Mouse (Mus musculus) myocyte (in vitro differentiated cells): Measurements from ENCODE around the gene Gm42417.

Experiments
- CEBPB ChIP-seq: IDR thresholded peaks from 2 replicates; pipeline ENCODE4 v1.6.1; 2011; ENCODE audit warnings: mild to moderate bottlenecking, moderate library complexity; ENCODE audit not compliant: poor library complexity, insufficient read depth, severe bottlenecking
- MYOD1 ChIP-seq, 3 experiments: IDR thresholded peaks; one replicate each; pipeline ENCODE4 v1.6.1; 2011; ENCODE audit warnings: control low read depth in 2 of 3, low read depth in 2 of 3, mild to moderate bottlenecking in 2 of 3, moderate library complexity in 1 of 3; ENCODE audit not compliant: insufficient read length in 2 of 3, control insufficient read depth in 1 of 3
- MYOG ChIP-seq, 3 experiments: IDR thresholded peaks; one replicate each; pipeline ENCODE4 v1.6.1; 2011; ENCODE audit warnings: control low read depth in 2 of 3, low read depth in 2 of 3, mild to moderate bottlenecking in 2 of 3; ENCODE audit not compliant: insufficient read length in 2 of 3, control insufficient read depth in 1 of 3, insufficient read depth in 1 of 3
- POLR2A ChIP-seq: IDR thresholded peaks from one replicate; pipeline ENCODE4 v1.6.1; 2011; ENCODE audit warnings: low read depth, mild to moderate bottlenecking, control low read depth, moderate library complexity; ENCODE audit not compliant: insufficient read length
- POLR2AphosphoS2 ChIP-seq: IDR thresholded peaks from one replicate; pipeline ENCODE4 v1.6.1; 2011; ENCODE audit warnings: low read depth, control low read depth; ENCODE audit not compliant: insufficient read length
- SRF ChIP-seq: IDR thresholded peaks from one replicate; pipeline ENCODE4 v1.6.1; 2011; ENCODE audit warnings: low read depth; ENCODE audit not compliant: control insufficient read depth, insufficient read length
- TCF12 ChIP-seq: IDR thresholded peaks from one replicate; pipeline ENCODE4 v1.6.1; 2011; ENCODE audit warnings: mild to moderate bottlenecking, control low read depth; ENCODE audit not compliant: poor library complexity, insufficient read depth, severe bottlenecking

- TF ChIP-seq CEBPB (no peak), POLR2A (no peak), MYOG (IDR thresholded peaks at IDR 0.05; ENCODE audit: control insufficient read depth in 1 of 3, insufficient read depth in 1 of 3, insufficient read length in 2 of 3, low read depth in 2 of 3) (no peak), TCF12 (no peak), MYOD1 (IDR thresholded peaks at IDR 0.05; ENCODE audit: control insufficient read depth in 1 of 3, insufficient read length in 2 of 3, low read depth in 2 of 3) (no peak), POLR2AphosphoS2 (no peak), SRF (no peak)
Measured at GRCm38 (mm10) chr1:36529274-36529673, 10.0 kb downstream of the Gm42417 start.
